Mouse (Mus musculus): ENCODE measurements around the gene Col6a5. TPM values are rescaled to one million over a fixed set of nuclear protein-coding genes. Genes with fewer than 3 reads are reported as not detected.

The Col6a5 gene
- polyA plus RNA-seq, 1 experiment from 2014 or later = 0.21 TPM

GRCm38 (mm10) chr9:105929287-105929686, 31.2 kb downstream of the Col6a5 start:
- H3K27me3 ChIP-seq (replicated peaks; ENCODE audit: insufficient read depth, low read length) = no peaks in the 10 kb centered on the region
- H3K36me3 ChIP-seq (ENCODE audit: insufficient read depth, low read length) = no peaks in the 10 kb centered on the region
- ATAC-seq = no peak
- H3K9me3 ChIP-seq (ENCODE audit: low read length) = no peaks in the 10 kb centered on the region
- 72% methylated on average over 4 of the region's 4 CpGs for WGBS
- TF ChIP-seq EP300 (IDR thresholded peaks at IDR 0.05) (no peak), CTCF (IDR thresholded peaks at IDR 0.05) (no peak)
- no peaks in the 10 kb centered on the region for H3K4me1 ChIP-seq (ENCODE audit: insufficient read depth, low read depth, low read length)
- no peak overlapping the region for H3K27ac ChIP-seq (ENCODE audit: low read length)
- DNase-seq (ENCODE audit: low spot score) = no peak
- no peak overlapping the region for H3K4me2 ChIP-seq (replicated peaks; ENCODE audit: low read depth, low read length)
- H3K4me3 ChIP-seq (ENCODE audit: low read depth, low read length) = no peak overlapping the region
- no peak overlapping the region for H3K9ac ChIP-seq (replicated peaks; ENCODE audit: low read depth)

GRCm38 (mm10) chr9:105928406-105929071, 31.9 kb downstream of the Col6a5 start:
- no peak for TF ChIP-seq EP300 (IDR thresholded peaks at IDR 0.05)
- no peak for TF ChIP-seq CTCF (IDR thresholded peaks at IDR 0.05)
- no peaks in the 10 kb centered on the region for H3K27me3 ChIP-seq (replicated peaks; ENCODE audit: insufficient read depth, low read length)
- H3K36me3 ChIP-seq (ENCODE audit: insufficient read depth, low read length) = no peaks in the 10 kb centered on the region
- WGBS = 70% methylated on average over 6 of the region's 6 CpGs
- ATAC-seq (no peak), DNase-seq (ENCODE audit: low spot score) (no peak)
- no peak overlapping the region for H3K4me2 ChIP-seq (replicated peaks; ENCODE audit: low read depth, low read length)
- H3K9ac ChIP-seq (replicated peaks; ENCODE audit: low read depth) = no peak overlapping the region
- no peaks in the 10 kb centered on the region for H3K9me3 ChIP-seq (ENCODE audit: low read length)
- H3K4me1 ChIP-seq (ENCODE audit: insufficient read depth, low read depth, low read length) = no peaks in the 10 kb centered on the region
- no peak overlapping the region for H3K4me3 ChIP-seq (ENCODE audit: low read depth, low read length)
- H3K27ac ChIP-seq (ENCODE audit: low read length) = no peak overlapping the region

- Histone ChIP-seq H3K4me1 (ENCODE audit: insufficient read depth, low read depth, low read length) (no peaks in the 10 kb centered on the region), H3K27ac (ENCODE audit: low read length) (no peak overlapping the region), H3K36me3 (ENCODE audit: insufficient read depth, low read length) (no peaks in the 10 kb centered on the region), H3K4me2 (replicated peaks; ENCODE audit: low read depth, low read length) (no peak overlapping the region), H3K27me3 (replicated peaks; ENCODE audit: insufficient read depth, low read length) (no peaks in the 10 kb centered on the region), H3K4me3 (ENCODE audit: low read depth, low read length) (no peak overlapping the region), H3K9ac (replicated peaks; ENCODE audit: low read depth) (no peak overlapping the region), H3K9me3 (ENCODE audit: low read length) (no peaks in the 10 kb centered on the region)
- no peak for DNase-seq (ENCODE audit: low spot score)
- TF ChIP-seq EP300 (IDR thresholded peaks at IDR 0.05) = no peak
- TF ChIP-seq CTCF (IDR thresholded peaks at IDR 0.05) = no peak
- WGBS = 69% methylated on average over 2 of the region's 2 CpGs
- no peak for ATAC-seq
Measured at GRCm38 (mm10) chr9:105923659-105924058, 36.8 kb downstream of the Col6a5 start.

GRCm38 (mm10) chr9:105915186-105915585, 45.3 kb downstream of the Col6a5 start:
- Histone ChIP-seq H3K9me3 (ENCODE audit: low read length) (no peaks in the 10 kb centered on the region), H3K9ac (replicated peaks; ENCODE audit: low read depth) (no peak overlapping the region), H3K27me3 (replicated peaks; ENCODE audit: insufficient read depth, low read length) (no peaks in the 10 kb centered on the region), H3K4me1 (ENCODE audit: insufficient read depth, low read depth, low read length) (no peaks in the 10 kb centered on the region), H3K27ac (ENCODE audit: low read length) (no peak overlapping the region), H3K4me2 (replicated peaks; ENCODE audit: low read depth, low read length) (no peak overlapping the region), H3K4me3 (ENCODE audit: low read depth, low read length) (no peak overlapping the region), H3K36me3 (ENCODE audit: insufficient read depth, low read length) (no peaks in the 10 kb centered on the region)
- DNase-seq (ENCODE audit: low spot score) (no peak), ATAC-seq (no peak)
- WGBS = 27% methylated on average over 4 of the region's 4 CpGs
- no peak for TF ChIP-seq EP300 (IDR thresholded peaks at IDR 0.05)
- TF ChIP-seq CTCF (IDR thresholded peaks at IDR 0.05) = no peak

GRCm38 (mm10) chr9:105910166-105910565, 50.3 kb downstream of the Col6a5 start:
- Histone ChIP-seq H3K36me3 (ENCODE audit: insufficient read depth, low read length) (no peaks in the 10 kb centered on the region), H3K4me3 (ENCODE audit: low read depth, low read length) (no peak overlapping the region), H3K9me3 (ENCODE audit: low read length) (no peaks in the 10 kb centered on the region), H3K27me3 (replicated peaks; ENCODE audit: insufficient read depth, low read length) (no peaks in the 10 kb centered on the region), H3K4me1 (ENCODE audit: insufficient read depth, low read depth, low read length) (no peaks in the 10 kb centered on the region), H3K27ac (ENCODE audit: low read length) (no peak overlapping the region), H3K4me2 (replicated peaks; ENCODE audit: low read depth, low read length) (no peak overlapping the region), H3K9ac (replicated peaks; ENCODE audit: low read depth) (no peak overlapping the region)
- ATAC-seq (no peak), DNase-seq (ENCODE audit: low spot score) (no peak)
- 71% methylated on average over 2 of the region's 2 CpGs for WGBS
- TF ChIP-seq CTCF (IDR thresholded peaks at IDR 0.05) (no peak), EP300 (IDR thresholded peaks at IDR 0.05) (no peak)

- H3K9me3 ChIP-seq (ENCODE audit: low read length) = no peaks in the 10 kb centered on the region
- H3K27ac ChIP-seq (ENCODE audit: low read length) = no peak overlapping the region
- no peaks in the 10 kb centered on the region for H3K4me1 ChIP-seq (ENCODE audit: insufficient read depth, low read depth, low read length)
- no peaks in the 10 kb centered on the region for H3K27me3 ChIP-seq (replicated peaks; ENCODE audit: insufficient read depth, low read length)
- TF ChIP-seq EP300 (IDR thresholded peaks at IDR 0.05) (no peak), CTCF (IDR thresholded peaks at IDR 0.05) (no peak)
- H3K36me3 ChIP-seq (ENCODE audit: insufficient read depth, low read length) = no peaks in the 10 kb centered on the region
- 45% methylated on average over 2 of the region's 2 CpGs for WGBS
- DNase-seq (ENCODE audit: low spot score) (no peak), ATAC-seq (no peak)
- H3K4me3 ChIP-seq (ENCODE audit: low read depth, low read length) = no peak overlapping the region
- no peak overlapping the region for H3K4me2 ChIP-seq (replicated peaks; ENCODE audit: low read depth, low read length)
- no peak overlapping the region for H3K9ac ChIP-seq (replicated peaks; ENCODE audit: low read depth)
Measured at GRCm38 (mm10) chr9:105909352-105909751, 51.1 kb downstream of the Col6a5 start.

- ATAC-seq = no peak
- no peak overlapping the region for H3K4me2 ChIP-seq (replicated peaks; ENCODE audit: low read depth, low read length)
- no peak for DNase-seq (ENCODE audit: low spot score)
- H3K4me1 ChIP-seq (ENCODE audit: insufficient read depth, low read depth, low read length) = no peaks in the 10 kb centered on the region
- no peaks in the 10 kb centered on the region for H3K36me3 ChIP-seq (ENCODE audit: insufficient read depth, low read length)
- H3K9ac ChIP-seq (replicated peaks; ENCODE audit: low read depth) = no peak overlapping the region
- TF ChIP-seq CTCF (IDR thresholded peaks at IDR 0.05) (no peak), EP300 (IDR thresholded peaks at IDR 0.05) (no peak)
- H3K27me3 ChIP-seq (replicated peaks; ENCODE audit: insufficient read depth, low read length) = no peaks in the 10 kb centered on the region
- H3K9me3 ChIP-seq (ENCODE audit: low read length) = no peaks in the 10 kb centered on the region
- no peak overlapping the region for H3K27ac ChIP-seq (ENCODE audit: low read length)
- WGBS = 82% methylated on average over 6 of the region's 6 CpGs
- no peak overlapping the region for H3K4me3 ChIP-seq (ENCODE audit: low read depth, low read length)
Measured at GRCm38 (mm10) chr9:105907411-105907810, 53.0 kb downstream of the Col6a5 start.
